ENCODE assay signal across 17 mouse cellular contexts in genomic region chr2:180202805-180203204, GRCm38 (mm10). TPM values are rescaled to one million over a fixed set of nuclear protein-coding genes. Genes with fewer than 3 reads are reported as not detected.
DNase-seq lines count a peak whose midpoint lies in the region; ATAC-seq and TF ChIP-seq lines count a peak whose summit lies in the region.
"Had no signal": no experiment of that assay in that cellular context is flagged by ENCODE, and none has a peak within 500 bp of the region (broad histone marks: within the 10 kb centered on the region; RNA-seq: fewer than 3 reads in every experiment).

No protein-coding gene starts in this region.

- 0 out of 2 replicates have a peak, but pooled peaks cover 2% of the 10 kb centered on the region for H3K4me1 ChIP-seq in midbrain, postnatal 0 days (ENCODE audit: insufficient read depth, low read length)
- no peaks in the 10 kb centered on the region for H3K4me1 ChIP-seq in midbrain, embryonic 11.5 days (ENCODE audit: control insufficient read depth, insufficient read depth, low read length)

- no peaks in the 10 kb centered on the region for H3K27me3 ChIP-seq in midbrain, postnatal 0 days (ENCODE audit: insufficient read depth, low read length)
- H3K27me3 ChIP-seq in midbrain, embryonic 11.5 days (ENCODE audit: control insufficient read depth, insufficient read depth, low read length) = no peaks in the 10 kb centered on the region
- H3K27me3 ChIP-seq: stomach, embryonic 15.5 days had no signal

- H3K9ac ChIP-seq in midbrain, postnatal 0 days (replicated peaks; ENCODE audit: low read length, poor library complexity, severe bottlenecking) = no peak overlapping the region
- no peak overlapping the region for H3K9ac ChIP-seq in midbrain, embryonic 11.5 days (ENCODE audit: low read length)
- H3K9ac ChIP-seq: forebrain, postnatal 0 days; stomach, embryonic 15.5 days had no signal

- no peak overlapping the region for H3K4me3 ChIP-seq in midbrain, postnatal 0 days (ENCODE audit: low read depth, low read length)
- no peak overlapping the region for H3K4me3 ChIP-seq in midbrain, embryonic 11.5 days (ENCODE audit: low read depth, low read length)
- H3K4me3 ChIP-seq: erythroblast, embryonic 14.5 days; megakaryocyte, embryonic 14.5 days; stomach, embryonic 15.5 days had no signal

- no peak for TF ChIP-seq CTCF in midbrain, postnatal 0 days (IDR thresholded peaks at IDR 0.05)

- peak; percentile 92 for DNase-seq in heart, adult 11 months
- DNase-seq in heart, postnatal 4 days = no peak
- peak; percentile 63 for DNase-seq in midbrain, postnatal 0 days (ENCODE audit: low spot score)
- DNase-seq in midbrain, embryonic 11.5 days (ENCODE audit: low spot score, missing footprints) = no peak
- DNase-seq in lung, postnatal 10 days = peak; percentile 90
- DNase-seq in right cerebral cortex, postnatal 4 days = no peak
- no peak for DNase-seq in natural killer cell, adult 2 months (ENCODE audit: low spot score in 2 of 2)
- DNase-seq in kidney, postnatal 4 days = no peak
- DNase-seq: adrenal gland, postnatal 25 days; cerebellum, adult 9-11 months; forebrain, postnatal 0 days; heart, postnatal 14 days; liver; thymus, postnatal 4 days had no signal

- no peak overlapping the region for H3K27ac ChIP-seq in midbrain, postnatal 0 days (ENCODE audit: low read depth, low read length)
- H3K27ac ChIP-seq in midbrain, embryonic 11.5 days (ENCODE audit: low read depth, low read length) = no peak overlapping the region
- H3K27ac ChIP-seq: stomach, embryonic 15.5 days had no signal

- 76% methylated on average over 10 of the region's 10 CpGs for WGBS in midbrain, postnatal 0 days
- WGBS in midbrain, embryonic 11.5 days = 73% methylated on average over 10 of the region's 10 CpGs

- ATAC-seq in midbrain, postnatal 0 days (ENCODE audit: low FRiP score) = no peak
- no peak for ATAC-seq in midbrain, embryonic 11.5 days (ENCODE audit: low FRiP score)
- ATAC-seq: forebrain, postnatal 0 days had no signal

- H3K9me3 ChIP-seq in midbrain, postnatal 0 days (ENCODE audit: low read length) = no peaks in the 10 kb centered on the region
- no peaks in the 10 kb centered on the region for H3K9me3 ChIP-seq in midbrain, embryonic 11.5 days (ENCODE audit: control insufficient read depth, low read length)
- H3K9me3 ChIP-seq: megakaryocyte, embryonic 14.5 days; stomach, embryonic 15.5 days had no signal

- no peak overlapping the region for H3K4me2 ChIP-seq in midbrain, postnatal 0 days (ENCODE audit: low read depth, low read length, poor library complexity, severe bottlenecking)
- H3K4me2 ChIP-seq in midbrain, embryonic 11.5 days = no peak overlapping the region
- H3K4me2 ChIP-seq: stomach, embryonic 15.5 days had no signal

- no peaks in the 10 kb centered on the region for H3K36me3 ChIP-seq in midbrain, postnatal 0 days (ENCODE audit: insufficient read depth, low read length)
- no peaks in the 10 kb centered on the region for H3K36me3 ChIP-seq in midbrain, embryonic 11.5 days (ENCODE audit: control insufficient read depth, insufficient read depth, low read length)

RNA-seq across cellular contexts. Expression of gene Lama5, which starts 22.9 kb away (rescaled TPM):
- total RNA-seq in heart, postnatal 4 days (2021) = 10 to 100 TPM; 47.8 to 49.6 TPM
- total RNA-seq in midbrain, postnatal 0 days (2014; rRNA removed) = 5.9 and 8.9 TPM in 2 replicates
- polyA plus RNA-seq in midbrain, postnatal 0 days (2015; fragmentation: Nextera tagmentation; extraction: Ambion mirVana) = 1.8 and 1.9 TPM in 2 replicates
- polyA plus RNA-seq in midbrain, embryonic 11.5 days (2014; fragmentation: Nextera tagmentation; extraction: Ambion mirVana) = 3.8 and 3.9 TPM in 2 replicates

RNA-seq across cellular contexts. Expression of gene Adrm1, which starts 31.5 kb away (rescaled TPM):
- 100 to 1,000 TPM; 103 to 104 TPM for total RNA-seq in heart, postnatal 4 days (2021)
- total RNA-seq in midbrain, postnatal 0 days (2014; rRNA removed) = 98.2 and 105 TPM in 2 replicates
- 222 and 224 TPM in 2 replicates for polyA plus RNA-seq in midbrain, postnatal 0 days (2015; fragmentation: Nextera tagmentation; extraction: Ambion mirVana)
- 170 and 171 TPM in 2 replicates for polyA plus RNA-seq in midbrain, embryonic 11.5 days (2014; fragmentation: Nextera tagmentation; extraction: Ambion mirVana)

RNA-seq across cellular contexts. Expression of gene Rps21, which starts 54.4 kb away (rescaled TPM):
- 100 to 1,000 TPM; 619 to 692 TPM for total RNA-seq in heart, postnatal 4 days (2021)
- 574 and 749 TPM in 2 replicates for total RNA-seq in midbrain, postnatal 0 days (2014; rRNA removed)
- polyA plus RNA-seq in midbrain, postnatal 0 days (2015; fragmentation: Nextera tagmentation; extraction: Ambion mirVana) = 388 and 422 TPM in 2 replicates
- polyA plus RNA-seq in midbrain, embryonic 11.5 days (2014; fragmentation: Nextera tagmentation; extraction: Ambion mirVana) = 443 and 494 TPM in 2 replicates

Comparison
In these comparisons a context has a peak if more than half of its experiments do, and no peak if none do; other contexts are left out.
1. DNase-seq: peak in heart, adult 11 months (single experiment), midbrain, postnatal 0 days (single experiment) and lung, postnatal 10 days (single experiment); none in heart, postnatal 4 days (single experiment), midbrain, embryonic 11.5 days (single experiment), right cerebral cortex, postnatal 4 days (single experiment), natural killer cell, adult 2 months (0 of 2) and kidney, postnatal 4 days (0 of 2).